Mouse (Mus musculus) myocyte (in vitro differentiated cells): ENCODE results near the gene Med10. TPM values are rescaled to one million over a fixed set of nuclear protein-coding genes. Genes with fewer than 3 reads are reported as not detected.

Experiments used
- H3K27me3 ChIP-seq: one replicate; pipeline ENCODE4 v1.6.1; 2011; ENCODE audit not compliant: control insufficient read depth, insufficient read depth, insufficient read length
- H3K36me3 ChIP-seq: one replicate; pipeline ENCODE4 v1.6.1; 2011; ENCODE audit not compliant: control insufficient read depth, insufficient read depth
- H3K4me2 ChIP-seq: one replicate; pipeline ENCODE4 v1.6.1; 2011; ENCODE audit warnings: low read depth, control low read depth
- H3K4me3 ChIP-seq: one replicate; pipeline ENCODE4 v1.5.1; 2011; ENCODE audit warnings: mild to moderate bottlenecking, control low read depth, moderate library complexity
- H3K79me2 ChIP-seq: one replicate; pipeline ENCODE4 v1.6.1; 2011; ENCODE audit not compliant: control insufficient read depth, insufficient read depth
- H3ac ChIP-seq: one replicate; pipeline ENCODE4 v1.6.1; 2011; ENCODE audit not compliant: control insufficient read depth, insufficient read length
- CEBPB ChIP-seq: IDR thresholded peaks from 2 replicates; pipeline ENCODE4 v1.6.1; 2011; ENCODE audit warnings: mild to moderate bottlenecking, moderate library complexity; ENCODE audit not compliant: poor library complexity, insufficient read depth, severe bottlenecking
- E2F4 ChIP-seq: IDR thresholded peaks from one replicate; pipeline ENCODE4 v1.6.1; 2011; ENCODE audit warnings: mild to moderate bottlenecking, control low read depth, moderate library complexity; ENCODE audit not compliant: insufficient read depth
- MAX ChIP-seq: IDR thresholded peaks from one replicate; pipeline ENCODE4 v1.6.1; 2011; ENCODE audit warnings: low read depth, mild to moderate bottlenecking, control low read depth
- MYOD1 ChIP-seq, 3 experiments: IDR thresholded peaks; one replicate each; pipeline ENCODE4 v1.6.1; 2011; ENCODE audit warnings: control low read depth in 2 of 3, low read depth in 2 of 3, mild to moderate bottlenecking in 2 of 3, moderate library complexity in 1 of 3; ENCODE audit not compliant: insufficient read length in 2 of 3, control insufficient read depth in 1 of 3
- MYOG ChIP-seq, 3 experiments: IDR thresholded peaks; one replicate each; pipeline ENCODE4 v1.6.1; 2011; ENCODE audit warnings: control low read depth in 2 of 3, low read depth in 2 of 3, mild to moderate bottlenecking in 2 of 3; ENCODE audit not compliant: insufficient read length in 2 of 3, control insufficient read depth in 1 of 3, insufficient read depth in 1 of 3
- POLR2A ChIP-seq: IDR thresholded peaks from one replicate; pipeline ENCODE4 v1.6.1; 2011; ENCODE audit warnings: low read depth, mild to moderate bottlenecking, control low read depth, moderate library complexity; ENCODE audit not compliant: insufficient read length
- POLR2AphosphoS2 ChIP-seq: IDR thresholded peaks from one replicate; pipeline ENCODE4 v1.6.1; 2011; ENCODE audit warnings: low read depth, control low read depth; ENCODE audit not compliant: insufficient read length
- REST ChIP-seq: IDR thresholded peaks from one replicate; pipeline ENCODE4 v1.6.1; 2011; ENCODE audit warnings: mild to moderate bottlenecking, control low read depth, moderate library complexity; ENCODE audit not compliant: insufficient read depth, insufficient read length
- SRF ChIP-seq: IDR thresholded peaks from one replicate; pipeline ENCODE4 v1.6.1; 2011; ENCODE audit warnings: low read depth; ENCODE audit not compliant: control insufficient read depth, insufficient read length
- TCF12 ChIP-seq: IDR thresholded peaks from one replicate; pipeline ENCODE4 v1.6.1; 2011; ENCODE audit warnings: mild to moderate bottlenecking, control low read depth; ENCODE audit not compliant: poor library complexity, insufficient read depth, severe bottlenecking
- TCF3 ChIP-seq: IDR thresholded peaks from one replicate; pipeline ENCODE4 v1.6.1; 2011; ENCODE audit warnings: low read depth, control low read depth; ENCODE audit not compliant: insufficient read length
- USF1 ChIP-seq: IDR thresholded peaks from one replicate; pipeline ENCODE4 v1.6.1; 2011; ENCODE audit warnings: low read depth, mild to moderate bottlenecking, control low read depth, moderate library complexity
- polyA plus RNA-seq: library from polyadenylated mRNA; unstranded; fragments of >200 nt; fragmentation: generic; extraction: Trizol; gene quantifications from one replicate; pipeline ENCODE4 v1.2.1, GENCODE M21; 2012; ENCODE audit warnings: missing spikeins

Med10 gene
- polyA plus RNA-seq, 1 experiment = 48.6 TPM

GRCm38 (mm10) chr13:69830606-69831005 lies 28.4 kb downstream of the Med10 start:
- no peak for TF ChIP-seq SRF
- TF ChIP-seq USF1 = no peak
- no peak for TF ChIP-seq MAX
- TF ChIP-seq TCF3 = no peak
- no peak for TF ChIP-seq REST
- no peak for TF ChIP-seq MYOD1 (IDR thresholded peaks at IDR 0.05; ENCODE audit: control insufficient read depth in 1 of 3, insufficient read length in 2 of 3, low read depth in 2 of 3)
- no peak for TF ChIP-seq CEBPB
- no peak for TF ChIP-seq TCF12
- no peak for TF ChIP-seq POLR2AphosphoS2
- TF ChIP-seq E2F4 = no peak
- no peak for TF ChIP-seq POLR2A
- Histone ChIP-seq H3K36me3 (no peaks in the 10 kb centered on the region), H3K4me2 (no peak overlapping the region), H3K79me2 (no peaks in the 10 kb centered on the region), H3ac (no peak overlapping the region), H3K4me3 (no peak overlapping the region), H3K27me3 (no peaks in the 10 kb centered on the region)

- H3K79me2 ChIP-seq = no peaks in the 10 kb centered on the region
- no peak overlapping the region for H3K4me2 ChIP-seq
- no peak overlapping the region for H3K4me3 ChIP-seq
- no peaks in the 10 kb centered on the region for H3K27me3 ChIP-seq
- TF ChIP-seq MYOG (IDR thresholded peaks at IDR 0.05; ENCODE audit: control insufficient read depth in 1 of 3, insufficient read depth in 1 of 3, insufficient read length in 2 of 3, low read depth in 2 of 3) (no peak), MYOD1 (IDR thresholded peaks at IDR 0.05; ENCODE audit: control insufficient read depth in 1 of 3, insufficient read length in 2 of 3, low read depth in 2 of 3) (no peak), E2F4 (no peak), POLR2A (no peak), CEBPB (no peak), USF1 (no peak), POLR2AphosphoS2 (no peak), TCF12 (no peak), TCF3 (no peak), SRF (no peak), REST (no peak)
- H3K36me3 ChIP-seq = no peaks in the 10 kb centered on the region
- H3ac ChIP-seq = no peak overlapping the region
Measured at GRCm38 (mm10) chr13:69832578-69832977, 30.4 kb downstream of the Med10 start.

GRCm38 (mm10) chr13:69833416-69833815 lies 31.2 kb downstream of the Med10 start:
- no peaks in the 10 kb centered on the region for H3K27me3 ChIP-seq
- TF ChIP-seq POLR2AphosphoS2 (no peak), E2F4 (no peak), REST (no peak), TCF3 (no peak), MYOD1 (IDR thresholded peaks at IDR 0.05; ENCODE audit: control insufficient read depth in 1 of 3, insufficient read length in 2 of 3, low read depth in 2 of 3) (no peak), POLR2A (no peak), MYOG (IDR thresholded peaks at IDR 0.05; ENCODE audit: control insufficient read depth in 1 of 3, insufficient read depth in 1 of 3, insufficient read length in 2 of 3, low read depth in 2 of 3) (no peak), MAX (no peak), TCF12 (no peak), USF1 (no peak), SRF (no peak), CEBPB (no peak)
- no peak overlapping the region for H3K4me3 ChIP-seq
- H3K36me3 ChIP-seq = no peaks in the 10 kb centered on the region
- H3K4me2 ChIP-seq = no peak overlapping the region
- H3K79me2 ChIP-seq = no peaks in the 10 kb centered on the region
- H3ac ChIP-seq = no peak overlapping the region

DNA sequence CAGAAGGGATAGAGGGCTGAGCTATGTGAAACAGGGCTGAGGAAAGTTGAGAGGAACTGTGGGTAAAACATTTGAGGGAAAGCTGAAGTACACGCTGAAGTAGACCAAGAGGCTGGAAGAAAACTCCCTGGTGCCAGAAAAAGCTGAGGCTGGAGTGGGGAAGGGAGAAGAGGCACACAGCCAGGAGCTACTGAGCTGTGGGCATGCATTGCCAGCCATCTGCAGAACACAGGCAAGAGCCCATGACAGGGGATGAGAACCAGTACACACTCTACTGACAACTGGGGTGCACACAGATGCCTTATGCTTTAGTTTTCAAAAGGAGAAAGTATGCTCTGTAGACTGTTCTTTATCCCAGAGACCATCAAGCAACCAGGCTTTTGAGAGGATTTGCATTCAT lies 43.4 kb downstream of the Med10 start:
- no peak overlapping the region for H3K4me2 ChIP-seq
- TF ChIP-seq MAX (no peak), CEBPB (no peak), TCF3 (no peak)
- H3K79me2 ChIP-seq = no peaks in the 10 kb centered on the region
- H3K27me3 ChIP-seq = no peaks in the 10 kb centered on the region
- no peak overlapping the region for H3ac ChIP-seq
- no peaks in the 10 kb centered on the region for H3K36me3 ChIP-seq
- no peak overlapping the region for H3K4me3 ChIP-seq

DNA sequence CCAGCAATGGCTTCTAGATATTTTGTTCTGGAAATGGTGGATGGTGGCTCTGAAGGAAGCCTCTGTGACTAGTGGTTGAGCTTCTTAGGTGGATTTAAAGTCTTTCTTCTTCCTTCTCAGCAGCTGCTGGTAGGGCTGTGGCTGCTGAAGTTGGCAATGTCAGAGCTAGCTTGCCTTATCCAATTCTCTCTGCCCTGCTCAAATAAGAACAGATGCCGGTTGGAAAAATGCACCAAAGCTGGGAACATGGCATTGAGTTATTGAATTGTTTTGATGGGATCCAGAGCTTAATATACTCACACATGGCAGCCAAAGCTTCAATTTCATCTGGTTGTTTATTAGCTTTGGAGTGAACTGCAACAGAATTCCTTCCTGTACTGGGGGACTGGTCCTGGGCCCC lies 47.4 kb downstream of the Med10 start:
- TF ChIP-seq USF1 (no peak), POLR2AphosphoS2 (no peak), SRF (no peak), MAX (no peak), MYOG (IDR thresholded peaks at IDR 0.05; ENCODE audit: control insufficient read depth in 1 of 3, insufficient read depth in 1 of 3, insufficient read length in 2 of 3, low read depth in 2 of 3) (no peak), TCF3 (no peak), TCF12 (no peak), E2F4 (no peak), CEBPB (no peak), MYOD1 (IDR thresholded peaks at IDR 0.05; ENCODE audit: control insufficient read depth in 1 of 3, insufficient read length in 2 of 3, low read depth in 2 of 3) (no peak)
- H3ac ChIP-seq = no peak overlapping the region

More for the DNA sequence above, 47.4 kb downstream of the Med10 start:
- Histone ChIP-seq H3K79me2 (no peaks in the 10 kb centered on the region), H3K27me3 (no peaks in the 10 kb centered on the region), H3K4me3 (no peak overlapping the region), H3K4me2 (no peak overlapping the region), H3K36me3 (no peaks in the 10 kb centered on the region)
